Mouse (Mus musculus): ENCODE results near the gene C1qtnf12. TPM values are rescaled to one million over a fixed set of nuclear protein-coding genes. Genes with fewer than 3 reads are reported as not detected.

Gene C1qtnf12
- 8.9 TPM for polyA plus RNA-seq (2014; fragmentation: Illumina TruSeq; extraction: RNeasy Lipid Tissue Mini Kit (QIAGEN cat#74804); ENCODE audit: low read depth, low replicate concordance)

DNA sequence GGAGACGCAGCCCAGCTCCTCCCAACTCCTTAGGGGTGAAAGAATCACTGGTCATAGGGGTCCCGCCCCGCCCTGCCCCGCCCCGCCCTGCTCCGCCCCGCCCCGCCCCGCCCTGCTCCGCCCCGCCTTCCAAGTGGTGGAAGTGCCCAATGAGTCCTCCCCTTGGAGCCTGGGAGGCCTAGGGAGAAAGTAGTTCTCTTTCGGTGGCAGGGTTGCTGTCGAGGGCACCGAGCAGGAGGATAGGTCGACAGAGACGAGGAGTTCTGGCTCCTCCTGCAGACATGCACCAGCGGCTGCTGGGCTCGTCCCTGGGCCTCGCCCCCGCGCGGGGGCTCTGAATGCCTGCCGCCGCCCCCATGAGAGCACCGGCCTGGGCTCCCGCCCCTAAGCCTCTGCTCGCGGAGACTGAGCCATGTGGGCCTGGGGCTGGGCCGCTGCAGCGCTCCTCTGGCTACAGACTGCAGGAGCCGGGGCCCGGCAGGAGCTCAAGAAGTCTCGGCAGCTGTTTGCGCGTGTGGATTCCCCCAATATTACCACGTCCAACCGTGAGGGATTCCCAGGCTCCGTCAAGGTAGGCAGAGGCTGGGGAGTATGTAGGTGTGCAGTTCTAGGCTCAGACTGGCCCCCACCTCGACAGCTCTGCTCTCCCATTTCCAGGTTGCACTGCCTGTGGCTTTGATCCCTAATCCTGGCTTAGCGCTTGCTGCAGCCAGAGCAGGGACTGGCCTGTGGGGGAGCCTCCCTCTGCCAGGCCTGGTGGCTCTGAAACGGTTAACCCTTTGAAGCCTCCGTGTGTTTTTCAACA lies at the start of gene C1qtnf12:
Gene C1qtnf12, plus strand, starts transcription at position 152 of the 805 bp plus-strand sequence.

DNA sequence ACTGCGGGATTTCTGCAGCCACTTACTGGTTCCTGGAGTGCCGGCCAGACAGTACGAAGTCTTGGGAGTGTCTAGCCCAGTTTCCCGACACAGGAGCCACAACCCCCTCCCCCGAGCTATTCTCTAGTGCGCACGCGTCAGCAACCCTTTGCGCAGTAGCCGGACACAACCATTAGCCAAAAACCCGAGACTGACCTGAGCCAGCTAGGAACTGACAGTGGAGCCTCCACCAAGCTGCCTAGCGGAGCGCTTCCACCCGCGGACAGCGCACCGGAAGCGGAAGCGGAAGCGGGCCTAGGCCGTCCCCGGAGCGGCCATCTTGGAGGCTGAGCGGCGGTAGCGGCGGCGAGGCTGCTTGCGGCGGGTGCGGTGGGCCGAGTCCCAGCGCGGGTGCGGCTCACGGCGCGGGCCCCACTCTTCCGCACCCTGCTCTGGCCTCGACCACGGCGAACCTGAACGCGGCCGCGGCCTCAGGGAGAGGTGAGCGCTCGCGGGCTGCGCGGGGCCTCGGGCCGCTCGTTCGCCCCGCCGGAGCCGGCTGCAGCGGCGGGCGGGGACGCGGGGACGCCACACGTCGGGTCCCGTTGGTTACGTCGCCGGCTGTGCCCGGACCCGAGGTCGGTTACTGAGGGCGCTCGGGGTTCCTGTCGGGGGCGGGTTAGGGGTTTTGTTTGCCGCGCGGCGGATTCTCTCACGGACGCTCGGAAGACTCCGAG lies 18.4 kb upstream of the C1qtnf12 start, which contains the start of gene Ube2j2:
Gene Ube2j2, plus strand, starts transcription at position 298 of the 716 bp plus-strand sequence.

DNA sequence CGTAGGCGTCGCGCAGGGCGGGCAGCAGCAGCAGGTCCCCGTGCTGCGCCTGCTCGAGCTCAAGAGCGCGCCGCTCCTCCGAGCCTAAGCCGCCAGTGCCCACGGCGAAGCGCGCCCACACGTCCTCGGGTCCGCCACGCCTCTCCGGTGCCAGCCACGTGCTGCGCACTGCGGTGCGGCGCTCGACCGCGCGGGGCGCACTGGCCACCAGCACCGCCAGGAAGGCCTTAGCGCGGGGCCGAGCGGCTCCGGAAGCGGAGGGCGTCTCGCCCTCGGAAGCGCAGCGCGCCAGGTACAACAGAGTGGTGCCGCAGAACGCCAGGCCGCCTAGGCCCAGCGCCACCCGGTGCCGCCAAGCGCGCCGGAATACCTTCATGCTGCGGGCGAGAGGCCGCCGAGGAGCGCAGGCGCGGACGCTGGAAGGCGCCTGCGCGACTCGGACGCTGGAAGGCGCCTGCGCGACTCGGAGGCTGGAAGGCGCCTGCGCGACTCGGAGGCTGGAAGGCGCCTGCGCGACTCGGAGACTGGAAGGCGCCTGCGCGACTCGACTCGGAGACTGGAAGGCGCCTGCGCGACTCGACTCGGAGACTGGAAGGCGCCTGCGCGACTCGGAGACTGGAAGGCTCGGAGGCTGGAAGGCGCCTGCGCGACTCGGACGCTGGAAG lies 30.3 kb downstream of the C1qtnf12 start, which contains the start of the genes B3galt6 and Sdf4:
Gene B3galt6, minus strand, starts transcription at position 409 of the 665 bp plus-strand sequence.
Gene Sdf4, plus strand, starts transcription at position 632 of the 665 bp plus-strand sequence.

DNA sequence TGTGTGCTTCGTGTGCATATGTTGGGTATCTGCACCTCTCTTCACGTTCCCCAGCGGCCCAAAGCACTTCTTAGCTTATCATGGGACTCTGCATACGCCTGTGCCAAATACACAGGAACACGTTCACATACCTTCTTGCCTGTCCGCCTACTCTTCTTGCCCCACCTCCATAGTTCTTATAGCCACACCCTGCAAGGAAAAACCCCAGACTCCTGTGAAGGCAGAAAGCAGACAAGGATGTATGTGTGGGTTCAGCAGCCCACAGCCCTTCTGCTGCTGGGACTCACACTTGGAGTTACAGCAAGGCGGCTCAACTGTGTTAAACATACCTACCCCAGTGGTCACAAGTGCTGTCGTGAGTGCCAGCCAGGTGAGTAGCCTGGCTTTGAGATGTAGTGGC lies 51.5 kb downstream of the C1qtnf12 start, which contains the start of gene Tnfrsf4:
Gene Tnfrsf4, plus strand, starts transcription at position 207 of the 400 bp plus-strand sequence.

Other genes with a start within 250 kb of the C1qtnf12 start
- gene Tmem240, start 227.5 kb upstream of the C1qtnf12 start, polyA plus RNA-seq (2014; fragmentation: Illumina TruSeq; extraction: RNeasy Lipid Tissue Mini Kit (QIAGEN cat#74804); ENCODE audit: low read depth, low replicate concordance), result not detected
- 1.5 TPM for gene Atad3a, start 201.2 kb upstream of the C1qtnf12 start, polyA plus RNA-seq (2014; fragmentation: Illumina TruSeq; extraction: RNeasy Lipid Tissue Mini Kit (QIAGEN cat#74804); ENCODE audit: low read depth, low replicate concordance)
- gene Vwa1, start 187.6 kb upstream of the C1qtnf12 start, polyA plus RNA-seq (2014; fragmentation: Illumina TruSeq; extraction: RNeasy Lipid Tissue Mini Kit (QIAGEN cat#74804); ENCODE audit: low read depth, low replicate concordance), result 0.57 TPM
- 1.7 TPM for gene Tmem88b, start 176.4 kb upstream of the C1qtnf12 start, polyA plus RNA-seq (2014; fragmentation: Illumina TruSeq; extraction: RNeasy Lipid Tissue Mini Kit (QIAGEN cat#74804); ENCODE audit: low read depth, low replicate concordance)
- not detected for gene Ankrd65, start 171.9 kb upstream of the C1qtnf12 start, polyA plus RNA-seq (2014; fragmentation: Illumina TruSeq; extraction: RNeasy Lipid Tissue Mini Kit (QIAGEN cat#74804); ENCODE audit: low read depth, low replicate concordance)
- gene Mrpl20, start 159.4 kb upstream of the C1qtnf12 start, polyA plus RNA-seq (2014; fragmentation: Illumina TruSeq; extraction: RNeasy Lipid Tissue Mini Kit (QIAGEN cat#74804); ENCODE audit: low read depth, low replicate concordance), result 131 TPM
- 32.1 TPM for gene Ccnl2, start 149.8 kb upstream of the C1qtnf12 start, polyA plus RNA-seq (2014; fragmentation: Illumina TruSeq; extraction: RNeasy Lipid Tissue Mini Kit (QIAGEN cat#74804); ENCODE audit: low read depth, low replicate concordance)
- gene Aurkaip1, start 131.0 kb upstream of the C1qtnf12 start, polyA plus RNA-seq (2014; fragmentation: Illumina TruSeq; extraction: RNeasy Lipid Tissue Mini Kit (QIAGEN cat#74804); ENCODE audit: low read depth, low replicate concordance), result 6.5 TPM
- gene Mxra8, start 122.6 kb upstream of the C1qtnf12 start, polyA plus RNA-seq (2014; fragmentation: Illumina TruSeq; extraction: RNeasy Lipid Tissue Mini Kit (QIAGEN cat#74804); ENCODE audit: low read depth, low replicate concordance), result 91.8 TPM
- gene Dvl1, start 114.9 kb upstream of the C1qtnf12 start, polyA plus RNA-seq (2014; fragmentation: Illumina TruSeq; extraction: RNeasy Lipid Tissue Mini Kit (QIAGEN cat#74804); ENCODE audit: low read depth, low replicate concordance), result 6.2 TPM
- 0.18 TPM for gene Tas1r3, start 99.0 kb upstream of the C1qtnf12 start, polyA plus RNA-seq (2014; fragmentation: Illumina TruSeq; extraction: RNeasy Lipid Tissue Mini Kit (QIAGEN cat#74804); ENCODE audit: low read depth, low replicate concordance)
- gene Cptp, start 92.9 kb upstream of the C1qtnf12 start, polyA plus RNA-seq (2014; fragmentation: Illumina TruSeq; extraction: RNeasy Lipid Tissue Mini Kit (QIAGEN cat#74804); ENCODE audit: low read depth, low replicate concordance), result 60.8 TPM
- 2.4 TPM for gene Ints11, start 92.8 kb upstream of the C1qtnf12 start, polyA plus RNA-seq (2014; fragmentation: Illumina TruSeq; extraction: RNeasy Lipid Tissue Mini Kit (QIAGEN cat#74804); ENCODE audit: low read depth, low replicate concordance)
- 0.56 TPM for gene Pusl1, start 70.5 kb upstream of the C1qtnf12 start, polyA plus RNA-seq (2014; fragmentation: Illumina TruSeq; extraction: RNeasy Lipid Tissue Mini Kit (QIAGEN cat#74804); ENCODE audit: low read depth, low replicate concordance)
- gene Acap3, start 70.5 kb upstream of the C1qtnf12 start, polyA plus RNA-seq (2014; fragmentation: Illumina TruSeq; extraction: RNeasy Lipid Tissue Mini Kit (QIAGEN cat#74804); ENCODE audit: low read depth, low replicate concordance), result 1.0 TPM
- gene Ube2j2, start 18.5 kb upstream of the C1qtnf12 start, polyA plus RNA-seq (2014; fragmentation: Illumina TruSeq; extraction: RNeasy Lipid Tissue Mini Kit (QIAGEN cat#74804); ENCODE audit: low read depth, low replicate concordance), result 156 TPM
- gene B3galt6, start 30.3 kb downstream of the C1qtnf12 start, polyA plus RNA-seq (2014; fragmentation: Illumina TruSeq; extraction: RNeasy Lipid Tissue Mini Kit (QIAGEN cat#74804); ENCODE audit: low read depth, low replicate concordance), result 1.7 TPM
- gene Sdf4, start 30.6 kb downstream of the C1qtnf12 start, polyA plus RNA-seq (2014; fragmentation: Illumina TruSeq; extraction: RNeasy Lipid Tissue Mini Kit (QIAGEN cat#74804); ENCODE audit: low read depth, low replicate concordance), result 97.4 TPM
- not detected for gene Tnfrsf4, start 51.5 kb downstream of the C1qtnf12 start, polyA plus RNA-seq (2014; fragmentation: Illumina TruSeq; extraction: RNeasy Lipid Tissue Mini Kit (QIAGEN cat#74804); ENCODE audit: low read depth, low replicate concordance)
- not detected for gene Tnfrsf18, start 63.8 kb downstream of the C1qtnf12 start, polyA plus RNA-seq (2014; fragmentation: Illumina TruSeq; extraction: RNeasy Lipid Tissue Mini Kit (QIAGEN cat#74804); ENCODE audit: low read depth, low replicate concordance)
- 25.6 TPM for gene Ttll10, start 97.1 kb downstream of the C1qtnf12 start, polyA plus RNA-seq (2014; fragmentation: Illumina TruSeq; extraction: RNeasy Lipid Tissue Mini Kit (QIAGEN cat#74804); ENCODE audit: low read depth, low replicate concordance)
- 17.1 TPM for gene 9430015G10Rik, start 147.7 kb downstream of the C1qtnf12 start, polyA plus RNA-seq (2014; fragmentation: Illumina TruSeq; extraction: RNeasy Lipid Tissue Mini Kit (QIAGEN cat#74804); ENCODE audit: low read depth, low replicate concordance)
- gene Rnf223, start 168.2 kb downstream of the C1qtnf12 start, polyA plus RNA-seq (2014; fragmentation: Illumina TruSeq; extraction: RNeasy Lipid Tissue Mini Kit (QIAGEN cat#74804); ENCODE audit: low read depth, low replicate concordance), result not detected
- gene Agrn, start 235.2 kb downstream of the C1qtnf12 start, polyA plus RNA-seq (2014; fragmentation: Illumina TruSeq; extraction: RNeasy Lipid Tissue Mini Kit (QIAGEN cat#74804); ENCODE audit: low read depth, low replicate concordance), result 1.8 TPM
- not detected for gene Isg15, start 238.5 kb downstream of the C1qtnf12 start, polyA plus RNA-seq (2014; fragmentation: Illumina TruSeq; extraction: RNeasy Lipid Tissue Mini Kit (QIAGEN cat#74804); ENCODE audit: low read depth, low replicate concordance)
- 0.14 TPM for gene AW011738, start 241.0 kb downstream of the C1qtnf12 start, polyA plus RNA-seq (2014; fragmentation: Illumina TruSeq; extraction: RNeasy Lipid Tissue Mini Kit (QIAGEN cat#74804); ENCODE audit: low read depth, low replicate concordance)